Mouse (Mus musculus) bone marrow macrophage, adult 2 months (primary cell): Measurements from ENCODE around the gene Serpina3c.

ENCODE experiments used
- CTCF ChIP-seq: IDR thresholded peaks from 2 replicates; pipeline ENCODE4 v1.5.1; 2012; ENCODE audit warnings: low read depth, mild to moderate bottlenecking, low read length, moderate library complexity
- POLR2A ChIP-seq: IDR thresholded peaks from 2 replicates; pipeline ENCODE4 v1.6.1; 2012; ENCODE audit warnings: mild to moderate bottlenecking, low read depth, low read length, borderline replicate concordance

- no peak for TF ChIP-seq CTCF
- TF ChIP-seq POLR2A, result no peak
Observed at GRCm38 (mm10) chr12:104186041-104186581, 32.4 kb upstream of the Serpina3c start.
